Mouse (Mus musculus) myocyte (in vitro differentiated cells): ENCODE measurements at regions not wholly inside any gene's neighbourhood (a gene's known extent, or its start where the extent isn't known, plus 50 kb on each side); places are given as distances from the start of the nearest gene placed in this dataset.

Source experiments
- CEBPB ChIP-seq: IDR thresholded peaks from 2 replicates; pipeline ENCODE4 v1.6.1; 2011; ENCODE audit warnings: mild to moderate bottlenecking, moderate library complexity; ENCODE audit not compliant: poor library complexity, insufficient read depth, severe bottlenecking
- MYOD1 ChIP-seq, 3 experiments: IDR thresholded peaks; one replicate each; pipeline ENCODE4 v1.6.1; 2011; ENCODE audit warnings: control low read depth in 2 of 3, low read depth in 2 of 3, mild to moderate bottlenecking in 2 of 3, moderate library complexity in 1 of 3; ENCODE audit not compliant: insufficient read length in 2 of 3, control insufficient read depth in 1 of 3
- MYOG ChIP-seq, 3 experiments: IDR thresholded peaks; one replicate each; pipeline ENCODE4 v1.6.1; 2011; ENCODE audit warnings: control low read depth in 2 of 3, low read depth in 2 of 3, mild to moderate bottlenecking in 2 of 3; ENCODE audit not compliant: insufficient read length in 2 of 3, control insufficient read depth in 1 of 3, insufficient read depth in 1 of 3
- POLR2A ChIP-seq: IDR thresholded peaks from one replicate; pipeline ENCODE4 v1.6.1; 2011; ENCODE audit warnings: low read depth, mild to moderate bottlenecking, control low read depth, moderate library complexity; ENCODE audit not compliant: insufficient read length
- POLR2AphosphoS2 ChIP-seq: IDR thresholded peaks from one replicate; pipeline ENCODE4 v1.6.1; 2011; ENCODE audit warnings: low read depth, control low read depth; ENCODE audit not compliant: insufficient read length
- REST ChIP-seq: IDR thresholded peaks from one replicate; pipeline ENCODE4 v1.6.1; 2011; ENCODE audit warnings: mild to moderate bottlenecking, control low read depth, moderate library complexity; ENCODE audit not compliant: insufficient read depth, insufficient read length
- USF1 ChIP-seq: IDR thresholded peaks from one replicate; pipeline ENCODE4 v1.6.1; 2011; ENCODE audit warnings: low read depth, mild to moderate bottlenecking, control low read depth, moderate library complexity

- TF ChIP-seq POLR2A, result no peak
- peak; percentile 95 for TF ChIP-seq USF1
- TF ChIP-seq MYOD1 (IDR thresholded peaks at IDR 0.05; ENCODE audit: control insufficient read depth in 1 of 3, insufficient read length in 2 of 3, low read depth in 2 of 3), result no peak
- no peak for TF ChIP-seq CEBPB
- TF ChIP-seq MYOG (IDR thresholded peaks at IDR 0.05; ENCODE audit: control insufficient read depth in 1 of 3, insufficient read depth in 1 of 3, insufficient read length in 2 of 3, low read depth in 2 of 3), result no peak
- TF ChIP-seq REST, result no peak
- no peak for TF ChIP-seq POLR2AphosphoS2
Measured at GRCm38 (mm10) chr2:167799629-167800387, 110.2 kb upstream of the Tmem189 start.
